Mouse (Mus musculus): ENCODE data around the gene Hist1h4i. TPM values are rescaled to one million over a fixed set of nuclear protein-coding genes. Genes with fewer than 3 reads are reported as not detected.
A peak's percentile ranks its signal among the peaks of the same experiment; 100 is the strongest.

Hist1h4i gene
- polyA plus RNA-seq, 2 experiments = 36.5 to 87.2 TPM

DNA sequence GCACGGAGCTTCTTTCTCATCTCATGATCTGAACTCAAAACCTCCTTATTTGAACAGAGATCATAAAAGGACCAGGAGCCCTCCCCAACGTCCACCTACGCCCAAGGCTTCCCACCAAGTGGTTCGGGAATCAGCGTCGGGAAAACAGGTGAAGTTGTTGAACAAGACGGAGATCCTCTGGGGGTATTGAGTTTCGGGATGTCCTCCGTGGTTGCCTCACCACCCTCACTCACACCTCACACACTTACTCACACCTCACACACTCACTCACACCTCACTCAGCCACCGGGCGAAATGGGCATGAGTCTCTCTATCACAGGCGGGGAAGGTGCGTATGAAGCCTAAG is 44.3 kb downstream of the Hist1h4i start:
- no peak for DNase-seq (ENCODE audit: low read depth in 3 of 3, low spot score in 3 of 3)
- Histone ChIP-seq H3K27me3 (ENCODE audit: control insufficient read depth, insufficient read depth, low read length) (peaks cover 59% of the 10 kb centered on the region), H3K9me3 (ENCODE audit: control insufficient read depth, low read length) (no peaks in the 10 kb centered on the region), H3K9ac (replicated peaks) (no peak overlapping the region), H3K27ac (no peak overlapping the region), H3K4me2 (ENCODE audit: low read depth) (peak overlapping the region; percentile 74), H3K4me3 (ENCODE audit: insufficient read depth in 1 of 2, low read depth in 2 of 2, low read length in 2 of 2) (peak overlapping the region; percentile 35 to 55), H3K36me3 (replicated peaks; ENCODE audit: control insufficient read depth, insufficient read depth, low read depth) (no peaks in the 10 kb centered on the region), H3K4me1 (replicated peaks; ENCODE audit: control insufficient read depth in 2 of 2, insufficient read depth in 2 of 2, low read length in 1 of 2) (peaks cover 0 to 25% of the 10 kb centered on the region in 2 experiments; a peak in 3 of 4 replicates)
- WGBS (ENCODE audit: insufficient replicate concordance) = 1% methylated on average over 13 of the region's 13 CpGs
- TF ChIP-seq EP300 (IDR thresholded peaks at IDR 0.05; ENCODE audit: low read depth) (no peak), CTCF (IDR thresholded peaks at IDR 0.05; ENCODE audit: low read depth) (no peak)
- no peak for ATAC-seq (ENCODE audit: insufficient read depth)

DNA sequence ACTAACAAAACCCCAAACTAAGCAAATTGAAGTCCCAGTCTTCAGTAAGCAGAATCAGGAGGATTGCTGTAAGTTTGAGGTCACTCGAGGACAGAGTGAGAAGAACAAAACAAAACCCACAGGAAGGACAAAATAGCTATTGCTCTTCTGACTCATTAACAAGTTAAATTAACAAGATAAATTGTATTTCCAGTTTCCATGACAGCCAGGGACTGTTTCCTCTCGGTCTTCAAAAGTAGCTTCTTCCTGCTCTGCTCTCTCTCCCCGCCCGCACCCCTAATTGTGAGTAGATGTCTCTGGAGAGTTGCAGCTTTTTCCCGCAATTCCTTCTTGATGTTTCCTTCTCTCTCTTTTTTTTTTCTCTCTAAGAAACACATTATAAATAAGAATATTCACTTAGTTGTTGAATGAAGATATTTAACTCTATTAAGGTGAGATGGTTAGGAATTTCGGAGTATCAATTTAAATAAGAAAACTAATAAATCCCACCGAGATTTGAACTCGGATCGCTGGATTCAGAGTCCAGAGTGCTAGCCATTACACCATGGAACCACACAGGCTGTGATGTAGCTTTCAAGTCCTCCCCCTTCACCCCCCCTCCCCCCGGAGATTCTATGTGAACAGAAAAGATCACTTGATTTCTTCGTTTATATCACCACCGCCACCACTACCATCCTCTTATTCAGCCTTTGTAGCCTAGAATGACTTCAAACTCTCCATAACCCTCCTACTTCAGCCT is 44.9 kb downstream of the Hist1h4i start:
- Histone ChIP-seq H3K4me1 (replicated peaks; ENCODE audit: control insufficient read depth in 2 of 2, insufficient read depth in 2 of 2, low read length in 1 of 2) (peaks cover 0 to 20% of the 10 kb centered on the region in 2 experiments; a peak in 3 of 4 replicates), H3K27me3 (ENCODE audit: control insufficient read depth, insufficient read depth, low read length) (peaks cover 58% of the 10 kb centered on the region), H3K4me3 (ENCODE audit: insufficient read depth in 1 of 2, low read depth in 2 of 2, low read length in 2 of 2) (peak overlapping the region; percentile 51 to 55), H3K4me2 (ENCODE audit: low read depth) (peak overlapping the region; percentile 74), H3K36me3 (replicated peaks; ENCODE audit: control insufficient read depth, insufficient read depth, low read depth) (no peaks in the 10 kb centered on the region), H3K9ac (replicated peaks) (no peak overlapping the region), H3K9me3 (ENCODE audit: control insufficient read depth, low read length) (no peaks in the 10 kb centered on the region), H3K27ac (no peak overlapping the region)
- 1% methylated on average over 12 of the region's 12 CpGs for WGBS (ENCODE audit: insufficient replicate concordance)
- no peak for TF ChIP-seq EP300 (IDR thresholded peaks at IDR 0.05; ENCODE audit: low read depth)
- no peak for TF ChIP-seq CTCF (IDR thresholded peaks at IDR 0.05; ENCODE audit: low read depth)
- DNase-seq (ENCODE audit: low read depth in 3 of 3, low spot score in 3 of 3) (no peak), ATAC-seq (ENCODE audit: insufficient read depth) (peak; percentile 35; the same call in 1 of the 2 replicates)

DNA sequence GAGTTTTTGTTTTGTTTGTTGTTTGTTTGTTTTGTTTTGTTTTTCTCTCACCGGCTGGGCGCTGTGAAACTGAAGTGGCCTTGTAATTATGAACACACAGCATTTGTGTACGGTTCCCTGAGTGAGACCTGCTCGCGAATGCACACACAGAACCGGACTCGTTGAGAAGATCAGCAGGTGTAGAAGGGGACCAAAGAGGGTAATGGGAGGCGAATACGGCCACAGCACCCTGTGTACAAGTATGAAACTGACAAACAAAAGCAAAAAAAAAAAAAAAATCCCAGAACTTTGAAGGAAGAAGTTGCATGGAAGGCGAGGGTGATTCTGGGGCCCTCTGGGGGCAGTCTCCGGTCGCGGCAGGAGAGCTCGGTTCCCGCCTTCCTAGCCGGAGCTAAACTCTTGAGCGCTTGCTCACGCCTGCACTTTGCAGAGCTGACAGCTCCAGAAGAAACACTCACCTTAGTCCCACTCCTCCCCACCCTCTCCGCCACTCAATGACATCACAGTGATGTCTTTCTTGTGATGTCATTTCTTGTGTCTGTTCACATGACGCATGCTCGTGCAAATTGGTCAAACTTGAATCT is 45.7 kb downstream of the Hist1h4i start:
- DNase-seq (ENCODE audit: low read depth in 3 of 3, low spot score in 3 of 3) (no peak), ATAC-seq (ENCODE audit: insufficient read depth) (no peak)
- H3K4me3 ChIP-seq (ENCODE audit: insufficient read depth in 1 of 2, low read depth in 2 of 2, low read length in 2 of 2) = peak overlapping the region; percentile 51 to 61
- H3K9ac ChIP-seq (replicated peaks) = peak overlapping the region; percentile 27
- no peaks in the 10 kb centered on the region for H3K36me3 ChIP-seq (replicated peaks; ENCODE audit: control insufficient read depth, insufficient read depth, low read depth)
- TF ChIP-seq CTCF (IDR thresholded peaks at IDR 0.05; ENCODE audit: low read depth) (peak; percentile 39; the same call in 1 of the 2 replicates), EP300 (IDR thresholded peaks at IDR 0.05; ENCODE audit: low read depth) (no peak)
- WGBS (ENCODE audit: insufficient replicate concordance) = under 1% methylated on average over 21 of the region's 21 CpGs
- no peak overlapping the region for H3K27ac ChIP-seq
- H3K4me1 ChIP-seq (replicated peaks; ENCODE audit: control insufficient read depth in 2 of 2, insufficient read depth in 2 of 2, low read length in 1 of 2) = peaks cover 0 to 18% of the 10 kb centered on the region in 2 experiments; a peak in 3 of 4 replicates
- H3K27me3 ChIP-seq (ENCODE audit: control insufficient read depth, insufficient read depth, low read length) = peaks cover 51% of the 10 kb centered on the region
- no peaks in the 10 kb centered on the region for H3K9me3 ChIP-seq (ENCODE audit: control insufficient read depth, low read length)
- peak overlapping the region; percentile 74 for H3K4me2 ChIP-seq (ENCODE audit: low read depth)

DNA sequence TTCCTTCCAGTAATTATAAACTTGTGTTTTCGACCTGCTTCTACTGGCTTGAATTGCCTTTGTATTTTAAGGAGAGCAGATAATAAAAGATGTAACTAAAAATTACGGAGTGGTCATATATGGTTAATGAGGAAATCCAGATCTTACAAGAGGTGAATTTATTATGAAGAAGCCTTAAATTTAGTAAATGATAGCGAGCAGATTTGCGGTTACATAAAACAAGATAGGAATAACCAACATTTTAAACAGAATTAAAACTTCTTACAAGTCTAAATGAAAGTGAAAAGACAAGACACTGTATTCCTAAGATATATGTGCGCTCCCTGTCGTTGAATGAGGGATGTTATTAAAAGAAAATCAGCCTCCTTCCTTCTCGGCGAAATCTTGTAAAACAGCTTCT is 46.3 kb downstream of the Hist1h4i start:
- no peak for DNase-seq (ENCODE audit: low read depth in 3 of 3, low spot score in 3 of 3)
- no peak for ATAC-seq (ENCODE audit: insufficient read depth)
- Histone ChIP-seq H3K36me3 (replicated peaks; ENCODE audit: control insufficient read depth, insufficient read depth, low read depth) (no peaks in the 10 kb centered on the region), H3K4me2 (ENCODE audit: low read depth) (peak overlapping the region; percentile 74), H3K27ac (no peak overlapping the region), H3K4me3 (ENCODE audit: insufficient read depth in 1 of 2, low read depth in 2 of 2, low read length in 2 of 2) (peak overlapping the region; percentile 51 to 61), H3K9ac (replicated peaks) (no peak overlapping the region; the same call in 1 of the 2 replicates), H3K27me3 (ENCODE audit: control insufficient read depth, insufficient read depth, low read length) (peaks cover 46% of the 10 kb centered on the region), H3K4me1 (replicated peaks; ENCODE audit: control insufficient read depth in 2 of 2, insufficient read depth in 2 of 2, low read length in 1 of 2) (peaks cover 0 to 18% of the 10 kb centered on the region in 2 experiments; a peak in 3 of 4 replicates), H3K9me3 (ENCODE audit: control insufficient read depth, low read length) (no peaks in the 10 kb centered on the region)
- TF ChIP-seq EP300 (IDR thresholded peaks at IDR 0.05; ENCODE audit: low read depth) = no peak
- TF ChIP-seq CTCF (IDR thresholded peaks at IDR 0.05; ENCODE audit: low read depth) = no peak
- WGBS (ENCODE audit: insufficient replicate concordance) = 5% methylated on average over 8 of the region's 8 CpGs

All from liver, embryonic 14.5 days (tissue).